Mouse (Mus musculus): Measurements from ENCODE around the gene Plxna4. TPM values are rescaled to one million over a fixed set of nuclear protein-coding genes. Genes with fewer than 3 reads are reported as not detected.

Gene Plxna4
- polyA plus RNA-seq, 1 experiment from 2014 or later = 2.5 TPM

DNA sequence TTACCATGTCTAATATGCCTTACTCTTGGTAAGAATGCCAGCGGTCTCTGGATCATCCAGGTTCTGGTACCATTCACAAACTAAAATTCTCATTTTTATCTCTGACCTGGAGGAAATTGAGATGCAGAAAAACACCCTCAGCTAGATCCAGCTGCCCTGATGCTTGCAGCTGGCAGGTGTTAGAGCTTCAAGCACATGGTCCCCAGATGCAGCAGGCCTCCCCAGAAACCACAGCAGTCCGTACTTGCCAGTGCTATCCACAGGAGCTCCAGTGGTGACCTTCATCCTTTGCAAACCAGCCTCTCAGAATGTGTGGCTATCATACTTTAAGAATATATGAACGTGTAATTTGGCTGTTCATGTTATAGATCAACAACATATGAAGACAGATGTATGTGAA is 139.2 kb downstream of the Plxna4 start:
- Histone ChIP-seq H3K27me3 (replicated peaks; ENCODE audit: insufficient read depth, low read length) (no peaks in the 10 kb centered on the region), H3K27ac (ENCODE audit: low read length) (no peak overlapping the region), H3K9me3 (ENCODE audit: low read length) (no peaks in the 10 kb centered on the region), H3K4me2 (replicated peaks; ENCODE audit: low read depth, low read length) (no peak overlapping the region), H3K9ac (replicated peaks; ENCODE audit: low read depth) (no peak overlapping the region), H3K4me3 (ENCODE audit: low read depth, low read length) (no peak overlapping the region), H3K36me3 (ENCODE audit: insufficient read depth, low read length) (no peaks in the 10 kb centered on the region), H3K4me1 (ENCODE audit: insufficient read depth, low read depth, low read length) (no peaks in the 10 kb centered on the region)
- 86% methylated on average over 3 of the region's 3 CpGs for WGBS
- ATAC-seq (no peak), DNase-seq (ENCODE audit: low spot score) (no peak)
- TF ChIP-seq CTCF (IDR thresholded peaks at IDR 0.05) = no peak
- TF ChIP-seq EP300 (IDR thresholded peaks at IDR 0.05) = no peak

DNA sequence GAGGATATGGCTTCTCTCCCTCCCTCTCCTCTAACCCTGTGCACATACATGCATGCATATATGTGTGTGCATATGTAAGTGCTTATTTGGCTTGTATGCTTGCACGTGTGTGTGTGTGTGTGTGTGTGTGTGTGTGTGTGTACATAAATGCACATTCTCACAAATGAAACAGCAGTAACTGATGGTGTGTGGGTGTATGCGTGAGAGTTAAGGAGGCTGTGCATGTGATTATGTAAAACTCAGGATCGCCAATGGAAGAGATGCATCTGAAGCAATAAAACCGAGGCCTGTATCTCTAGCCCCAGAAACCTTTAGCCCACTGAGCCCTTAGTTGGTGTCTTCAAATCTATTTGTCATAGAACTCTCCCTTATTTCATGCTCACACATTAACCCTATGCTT is 141.7 kb downstream of the Plxna4 start:
- Histone ChIP-seq H3K36me3 (ENCODE audit: insufficient read depth, low read length) (no peaks in the 10 kb centered on the region), H3K27me3 (replicated peaks; ENCODE audit: insufficient read depth, low read length) (no peaks in the 10 kb centered on the region), H3K4me3 (ENCODE audit: low read depth, low read length) (no peak overlapping the region), H3K9ac (replicated peaks; ENCODE audit: low read depth) (no peak overlapping the region), H3K4me1 (ENCODE audit: insufficient read depth, low read depth, low read length) (no peaks in the 10 kb centered on the region), H3K4me2 (replicated peaks; ENCODE audit: low read depth, low read length) (no peak overlapping the region), H3K9me3 (ENCODE audit: low read length) (no peaks in the 10 kb centered on the region), H3K27ac (ENCODE audit: low read length) (no peak overlapping the region)
- DNase-seq (ENCODE audit: low spot score) = no peak
- no peak for ATAC-seq
- 78% methylated on average over 4 of the region's 4 CpGs for WGBS
- TF ChIP-seq EP300 (IDR thresholded peaks at IDR 0.05) (no peak), CTCF (IDR thresholded peaks at IDR 0.05) (no peak)

DNA sequence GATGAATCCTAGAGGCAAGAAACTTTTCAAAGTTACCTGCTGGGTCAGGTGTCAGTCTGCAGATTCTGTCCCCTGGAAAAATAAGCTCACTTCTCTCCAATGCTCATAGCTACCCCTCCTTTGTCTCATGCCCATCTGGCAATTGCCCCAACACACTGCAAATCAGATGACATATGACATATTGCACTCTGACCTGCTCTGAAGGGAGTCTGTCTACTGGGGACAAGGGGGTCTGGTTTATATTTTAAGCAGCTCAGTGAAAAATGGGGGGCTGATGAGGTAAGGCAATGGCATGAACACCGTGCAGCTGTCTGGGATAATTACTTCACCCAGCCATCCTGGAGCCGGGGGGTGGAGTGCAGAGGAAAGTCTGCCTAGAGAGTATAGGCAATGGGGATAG is 142.7 kb downstream of the Plxna4 start:
- no peaks in the 10 kb centered on the region for H3K27me3 ChIP-seq (replicated peaks; ENCODE audit: insufficient read depth, low read length)
- H3K36me3 ChIP-seq (ENCODE audit: insufficient read depth, low read length) = no peaks in the 10 kb centered on the region
- no peak for ATAC-seq
- no peak overlapping the region for H3K9ac ChIP-seq (replicated peaks; ENCODE audit: low read depth)
- no peak overlapping the region for H3K4me2 ChIP-seq (replicated peaks; ENCODE audit: low read depth, low read length)
- no peak for TF ChIP-seq EP300 (IDR thresholded peaks at IDR 0.05)
- no peak for TF ChIP-seq CTCF (IDR thresholded peaks at IDR 0.05)
- DNase-seq (ENCODE audit: low spot score) = no peak
- 48% methylated on average over 2 of the region's 2 CpGs for WGBS
- no peak overlapping the region for H3K4me3 ChIP-seq (ENCODE audit: low read depth, low read length)
- H3K27ac ChIP-seq (ENCODE audit: low read length) = no peak overlapping the region
- no peaks in the 10 kb centered on the region for H3K4me1 ChIP-seq (ENCODE audit: insufficient read depth, low read depth, low read length)
- no peaks in the 10 kb centered on the region for H3K9me3 ChIP-seq (ENCODE audit: low read length)

DNA sequence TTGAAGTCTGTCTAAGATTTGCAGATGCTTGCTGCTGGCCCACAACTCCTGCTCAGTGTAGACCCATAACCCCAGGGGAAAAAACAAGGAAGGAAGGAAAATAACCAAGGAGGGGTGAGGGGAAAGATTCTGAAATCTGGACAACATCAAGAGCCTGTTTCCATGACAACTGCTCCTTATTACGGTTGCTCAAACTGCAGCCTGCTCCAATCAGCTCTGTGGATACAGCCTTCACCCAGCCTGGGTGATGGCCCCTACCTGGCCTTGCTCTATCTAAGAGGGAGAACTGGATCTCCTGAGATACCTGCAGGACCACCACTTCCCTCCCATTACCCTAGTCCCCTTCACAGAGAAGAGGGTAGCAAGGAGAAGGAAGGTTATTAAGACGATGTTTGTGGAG is 143.6 kb downstream of the Plxna4 start:
- Histone ChIP-seq H3K4me1 (ENCODE audit: insufficient read depth, low read depth, low read length) (no peaks in the 10 kb centered on the region), H3K36me3 (ENCODE audit: insufficient read depth, low read length) (no peaks in the 10 kb centered on the region), H3K4me3 (ENCODE audit: low read depth, low read length) (no peak overlapping the region), H3K4me2 (replicated peaks; ENCODE audit: low read depth, low read length) (no peak overlapping the region), H3K9me3 (ENCODE audit: low read length) (no peaks in the 10 kb centered on the region), H3K9ac (replicated peaks; ENCODE audit: low read depth) (no peak overlapping the region), H3K27me3 (replicated peaks; ENCODE audit: insufficient read depth, low read length) (no peaks in the 10 kb centered on the region), H3K27ac (ENCODE audit: low read length) (no peak overlapping the region)
- no peak for TF ChIP-seq EP300 (IDR thresholded peaks at IDR 0.05)
- TF ChIP-seq CTCF (IDR thresholded peaks at IDR 0.05) = no peak
- WGBS = 63% methylated on average over 2 of the region's 2 CpGs
- no peak for ATAC-seq
- DNase-seq (ENCODE audit: low spot score) = no peak

DNA sequence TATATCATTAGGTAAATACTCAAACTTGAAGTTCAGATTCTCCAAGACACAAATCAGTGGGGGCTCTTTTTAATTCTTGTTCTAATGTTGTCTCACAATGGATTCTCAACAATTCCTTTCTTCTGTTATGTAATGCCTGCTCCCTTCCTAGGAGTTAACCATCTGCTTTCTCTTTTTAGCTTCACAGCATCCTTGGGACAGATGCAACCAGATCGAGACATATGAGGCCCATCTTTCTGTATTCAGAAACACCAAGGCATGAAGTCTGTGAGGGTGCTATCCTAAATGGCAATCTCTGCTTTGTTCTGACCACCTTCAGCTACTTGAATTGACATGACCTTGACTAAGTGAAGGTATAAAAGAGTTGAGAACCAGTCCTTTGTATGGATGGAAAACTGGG is 144.3 kb downstream of the Plxna4 start:
- no peaks in the 10 kb centered on the region for H3K9me3 ChIP-seq (ENCODE audit: low read length)
- H3K4me2 ChIP-seq (replicated peaks; ENCODE audit: low read depth, low read length) = no peak overlapping the region
- H3K4me3 ChIP-seq (ENCODE audit: low read depth, low read length) = no peak overlapping the region
- no peaks in the 10 kb centered on the region for H3K36me3 ChIP-seq (ENCODE audit: insufficient read depth, low read length)
- no peak overlapping the region for H3K9ac ChIP-seq (replicated peaks; ENCODE audit: low read depth)
- WGBS = 84% methylated on average over 1 of the region's 1 CpGs
- no peaks in the 10 kb centered on the region for H3K27me3 ChIP-seq (replicated peaks; ENCODE audit: insufficient read depth, low read length)
- ATAC-seq = no peak
- no peak for TF ChIP-seq EP300 (IDR thresholded peaks at IDR 0.05)
- TF ChIP-seq CTCF (IDR thresholded peaks at IDR 0.05) = no peak
- DNase-seq (ENCODE audit: low spot score) = no peak
- H3K27ac ChIP-seq (ENCODE audit: low read length) = no peak overlapping the region
- no peaks in the 10 kb centered on the region for H3K4me1 ChIP-seq (ENCODE audit: insufficient read depth, low read depth, low read length)

DNA sequence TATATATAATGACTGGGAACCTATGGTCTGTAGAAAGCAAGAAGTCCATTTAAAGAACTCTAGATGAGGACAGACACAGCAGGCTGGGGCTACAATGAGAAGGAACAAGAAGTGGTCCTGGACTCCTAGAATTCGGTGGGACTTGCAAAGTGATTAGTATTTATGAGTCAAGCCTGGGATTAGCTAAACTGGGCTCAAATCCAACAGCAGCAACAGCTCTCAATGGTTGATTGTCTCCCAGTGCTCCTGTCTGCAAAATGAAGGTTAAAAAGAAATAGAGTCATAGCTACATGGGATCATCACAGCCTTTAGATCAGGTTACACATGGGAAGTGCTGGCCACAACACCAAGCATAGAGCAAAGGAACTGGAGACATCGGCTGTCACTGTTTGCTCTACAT is 148.6 kb downstream of the Plxna4 start:
- Histone ChIP-seq H3K27me3 (replicated peaks; ENCODE audit: insufficient read depth, low read length) (no peaks in the 10 kb centered on the region), H3K36me3 (ENCODE audit: insufficient read depth, low read length) (no peaks in the 10 kb centered on the region), H3K27ac (ENCODE audit: low read length) (no peak overlapping the region), H3K4me3 (ENCODE audit: low read depth, low read length) (no peak overlapping the region), H3K4me1 (ENCODE audit: insufficient read depth, low read depth, low read length) (no peaks in the 10 kb centered on the region; the same call in 1 of the 2 replicates), H3K9ac (replicated peaks; ENCODE audit: low read depth) (no peak overlapping the region), H3K9me3 (ENCODE audit: low read length) (no peaks in the 10 kb centered on the region), H3K4me2 (replicated peaks; ENCODE audit: low read depth, low read length) (no peak overlapping the region)
- TF ChIP-seq CTCF (IDR thresholded peaks at IDR 0.05) (no peak), EP300 (IDR thresholded peaks at IDR 0.05) (no peak)
- WGBS = 72% methylated on average over 2 of the region's 2 CpGs
- DNase-seq (ENCODE audit: low spot score) = no peak
- no peak for ATAC-seq

DNA sequence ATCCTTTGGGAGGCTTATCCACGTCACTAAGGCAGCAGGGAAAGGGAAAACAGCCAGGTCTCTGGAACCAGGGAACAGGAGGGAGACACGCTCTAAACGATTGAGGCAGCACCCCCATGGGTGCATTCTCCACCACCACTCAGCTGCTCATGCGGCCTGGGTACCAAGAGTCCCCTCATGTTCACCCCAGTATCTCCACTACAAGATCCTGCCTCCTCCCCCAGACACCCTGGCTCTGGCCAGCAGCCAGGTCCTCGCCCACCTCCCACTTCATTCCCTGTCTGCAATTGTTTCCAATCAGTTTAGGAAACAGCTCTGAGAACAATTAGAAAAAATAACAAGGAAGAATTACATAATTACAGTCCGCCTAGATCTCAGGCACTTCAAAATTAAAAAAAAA is 150.8 kb downstream of the Plxna4 start:
- no peak overlapping the region for H3K9ac ChIP-seq (replicated peaks; ENCODE audit: low read depth)
- no peaks in the 10 kb centered on the region for H3K36me3 ChIP-seq (ENCODE audit: insufficient read depth, low read length)
- no peak overlapping the region for H3K4me3 ChIP-seq (ENCODE audit: low read depth, low read length)
- no peak overlapping the region for H3K27ac ChIP-seq (ENCODE audit: low read length)
- no peak for TF ChIP-seq EP300 (IDR thresholded peaks at IDR 0.05)
- no peak for TF ChIP-seq CTCF (IDR thresholded peaks at IDR 0.05)
- ATAC-seq (peak; percentile 17; the same call in 1 of the 2 replicates), DNase-seq (ENCODE audit: low spot score) (no peak)
- no peak overlapping the region for H3K4me2 ChIP-seq (replicated peaks; ENCODE audit: low read depth, low read length)
- no peaks in the 10 kb centered on the region; the same call in 1 of the 2 replicates for H3K4me1 ChIP-seq (ENCODE audit: insufficient read depth, low read depth, low read length)
- H3K9me3 ChIP-seq (ENCODE audit: low read length) = no peaks in the 10 kb centered on the region
- 41% methylated on average over 6 of the region's 6 CpGs for WGBS
- H3K27me3 ChIP-seq (replicated peaks; ENCODE audit: insufficient read depth, low read length) = no peaks in the 10 kb centered on the region
